Mouse (Mus musculus): ENCODE data around the gene Eif4enif1.
"Not testable (repeated sequence)": the region's sequence is repeated elsewhere in the genome, so short reads cannot be mapped to it uniquely, and the experiment has no call there.

DNA sequence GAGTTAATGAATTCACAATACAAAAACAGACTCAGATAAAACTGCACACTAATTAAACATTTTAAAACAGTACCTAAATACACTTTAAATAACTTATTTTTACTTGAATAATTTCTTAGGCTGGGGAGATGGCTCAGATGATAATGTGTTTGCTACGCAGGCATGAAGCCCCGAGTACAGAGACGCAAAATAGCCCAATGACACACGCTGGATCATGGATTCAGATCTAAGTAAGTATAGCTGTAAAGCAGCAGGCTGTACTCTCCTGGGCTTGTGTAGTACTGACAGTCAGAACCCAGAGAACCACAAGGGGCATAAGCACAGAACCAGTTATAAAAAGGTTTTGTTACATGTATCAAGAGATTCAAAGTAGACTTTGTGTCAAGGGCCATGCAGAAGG lies 35.1 kb upstream of the Eif4enif1 start:
- TF ChIP-seq CTCF (IDR thresholded peaks at IDR 0.05; ENCODE audit: extremely low read depth, insufficient read length, insufficient replicate concordance, low read depth, low read length); POLR2A (IDR thresholded peaks at IDR 0.05; ENCODE audit: low read depth, low read length): not testable (repeated sequence)

Data from small intestine, adult 2 months (tissue).